Mouse (Mus musculus) 416B (cell line): ENCODE results near the gene Cd33.

Experiments used
- DNase-seq: peaks from one replicate; pipeline ENCODE4 v3.0.0; 2011; ENCODE audit warnings: low read depth

The Cd33 gene

GRCm38 (mm10) chr7:43515076-43515475 is 29.2 kb downstream of the Cd33 start:
- DNase-seq, result no peak

GRCm38 (mm10) chr7:43512519-43512918 is 31.7 kb downstream of the Cd33 start:
- DNase-seq, result no peak

- no peak for DNase-seq
Observed at GRCm38 (mm10) chr7:43511707-43512478, 32.3 kb downstream of the Cd33 start.

GRCm38 (mm10) chr7:43495343-43496021 is 48.7 kb downstream of the Cd33 start:
- DNase-seq, result peak; percentile 59

GRCm38 (mm10) chr7:43490861-43491260 is 53.4 kb downstream of the Cd33 start:
- DNase-seq, result no peak

GRCm38 (mm10) chr7:43490182-43490584 is 54.0 kb downstream of the Cd33 start:
- no peak for DNase-seq

GRCm38 (mm10) chr7:43489631-43490125 is 54.5 kb downstream of the Cd33 start, which contains the start of gene Iglon5:
TSS of gene Iglon5 (minus strand) at chr7:43490075.
- no peak for DNase-seq

- no peak for DNase-seq
Observed at GRCm38 (mm10) chr7:43488646-43489045, 55.6 kb downstream of the Cd33 start.

- peak; percentile 19 for DNase-seq
Observed at GRCm38 (mm10) chr7:43483236-43483635, 61.0 kb downstream of the Cd33 start.

GRCm38 (mm10) chr7:43482090-43482716 is 62.0 kb downstream of the Cd33 start:
- no peak for DNase-seq

- DNase-seq, result peak; percentile 78
Observed at GRCm38 (mm10) chr7:43481191-43481590, 63.0 kb downstream of the Cd33 start.

- DNase-seq, result no peak
Observed at GRCm38 (mm10) chr7:43476376-43476775, 67.9 kb downstream of the Cd33 start.

GRCm38 (mm10) chr7:43475706-43476105 is 68.5 kb downstream of the Cd33 start:
- DNase-seq, result no peak
